Mouse (Mus musculus) neural tube, embryonic 14.5 days (tissue): ENCODE data around the gene Gm9376. TPM values are rescaled to one million over a fixed set of nuclear protein-coding genes. Genes with fewer than 3 reads are reported as not detected.
A peak's percentile ranks its signal among the peaks of the same experiment; 100 is the strongest.

Experiments used
- ATAC-seq: fragments of 200-750 bp; cut with Nextera tagmentation; 2 replicates; pipeline ENCODE4 v1.8.0; 2017; ENCODE audit warnings: low read depth, mild to moderate bottlenecking, moderate TSS enrichment, moderate library complexity
- H3K27ac ChIP-seq: fragments of 300-500 bp; sonication (generic); 2 replicates; pipeline ENCODE4 v1.5.1; 2014; ENCODE audit warnings: low read depth, mild to moderate bottlenecking, control low read depth, low read length, moderate library complexity, mixed read lengths
- H3K27me3 ChIP-seq: fragments of 300-500 bp; sonication (generic); 2 replicates; pipeline ENCODE4 v1.6.1; 2014; ENCODE audit warnings: low read length; ENCODE audit not compliant: control insufficient read depth, insufficient read depth
- H3K36me3 ChIP-seq: fragments of 300-500 bp; sonication (generic); 2 replicates; pipeline ENCODE4 v1.6.1; 2014; ENCODE audit warnings: low read length, mixed read lengths; ENCODE audit not compliant: control insufficient read depth, insufficient read depth
- H3K4me1 ChIP-seq: fragments of 300-500 bp; sonication (generic); 2 replicates; pipeline ENCODE4 v1.6.1; 2014; ENCODE audit warnings: low read length; ENCODE audit not compliant: control insufficient read depth, insufficient read depth
- H3K4me2 ChIP-seq: fragments of 300-500 bp; sonication (generic); 2 replicates; pipeline ENCODE4 v1.6.1; 2014; ENCODE audit warnings: mild to moderate bottlenecking, low read depth, low read length, control low read depth
- H3K4me3 ChIP-seq: fragments of 300-500 bp; sonication (generic); 2 replicates; pipeline ENCODE4 v1.5.1; 2014; ENCODE audit warnings: low read depth, low read length, control low read depth, mixed read lengths
- H3K9ac ChIP-seq: fragments of 300-500 bp; sonication (generic); replicated peaks from 2 replicates; pipeline ENCODE4 v1.6.1; 2014; ENCODE audit warnings: low read depth, mild to moderate bottlenecking, control low read depth, low read length, mixed read lengths
- H3K9me3 ChIP-seq: fragments of 300-500 bp; sonication (generic); 2 replicates; pipeline ENCODE4 v1.6.1; 2016; ENCODE audit warnings: low read length; ENCODE audit not compliant: control insufficient read depth
- WGBS: fragments of 180-500 bp; shearing (Covaris S2); extraction: QIAGEN DNeasy Blood & Tissue Kit; methylation state at CpG from one replicate; pipeline ENCODE4 v1.1.7; 2014; 5-methylcytosine and 5-hydroxymethylcytosine counted together
- polyA plus RNA-seq: library from polyadenylated mRNA; unstranded; fragments of >200 nt; fragmentation: Nextera tagmentation; extraction: Ambion mirVana; gene quantifications from 2 replicates; pipeline ENCODE4 v1.2.1, GENCODE M21; 2014

The Gm9376 gene
- polyA plus RNA-seq, 1 experiment from 2014 or later: not detected

- no peaks in the 10 kb centered on the region for H3K9me3 ChIP-seq
- WGBS: under 1% methylated on average over 61 of the region's 62 CpGs
- peak overlapping the region; percentile 54 for H3K4me3 ChIP-seq
- no peaks in the 10 kb centered on the region for H3K36me3 ChIP-seq
- peaks cover 24% of the 10 kb centered on the region for H3K27me3 ChIP-seq
- no peak for ATAC-seq
- H3K9ac ChIP-seq: peak overlapping the region; percentile 66
- peak overlapping the region; percentile 82 for H3K4me2 ChIP-seq
- peak overlapping the region; percentile 78 for H3K27ac ChIP-seq
- peaks cover 27% of the 10 kb centered on the region; the same call in 1 of the 2 replicates for H3K4me1 ChIP-seq
Observed at GRCm38 (mm10) chr14:118235361-118235972, 31.3 kb upstream of the Gm9376 start.

GRCm38 (mm10) chr14:118235973-118236885 lies 30.5 kb upstream of the Gm9376 start:
- H3K4me3 ChIP-seq: peak overlapping the region; percentile 54
- H3K9ac ChIP-seq: peak overlapping the region; percentile 66
- WGBS: under 1% methylated on average over 72 of the region's 73 CpGs
- peaks cover 25% of the 10 kb centered on the region; the same call in 1 of the 2 replicates for H3K4me1 ChIP-seq
- ATAC-seq: peak; percentile 49
- H3K4me2 ChIP-seq: peak overlapping the region; percentile 82
- H3K9me3 ChIP-seq: no peaks in the 10 kb centered on the region
- H3K27me3 ChIP-seq: peaks cover 24% of the 10 kb centered on the region
- H3K27ac ChIP-seq: peak overlapping the region; percentile 78
- no peaks in the 10 kb centered on the region for H3K36me3 ChIP-seq

DNA sequence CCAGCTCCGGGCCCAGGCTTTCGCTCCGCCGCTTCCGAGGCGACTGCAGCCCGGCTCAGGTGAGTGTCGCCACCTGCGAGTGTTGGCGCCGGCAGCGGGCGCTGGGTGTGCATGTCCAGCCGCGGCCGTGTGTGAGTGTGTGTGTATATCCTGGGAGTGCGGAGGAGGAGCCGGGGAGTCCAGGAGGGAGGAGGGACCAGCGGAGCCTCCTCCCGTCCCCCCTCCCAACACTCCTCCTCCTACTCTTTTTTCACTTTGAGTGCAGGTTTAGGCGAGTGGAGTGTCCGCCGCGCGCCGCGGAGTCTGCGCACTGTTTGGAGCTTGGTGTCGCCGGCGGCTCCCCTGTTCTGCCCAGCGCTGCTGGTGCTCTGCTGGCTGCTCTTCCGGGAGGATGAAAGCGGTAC lies 29.9 kb upstream of the Gm9376 start, which contains the start of gene Sox21:
Sox21 (minus strand) TSS at position 145 of the 404 bp plus-strand sequence.
- peak; percentile 82 for ATAC-seq
- peak within 1 kb of the TSS; percentile 78 for H3K27ac ChIP-seq
- peaks cover 21% of the 10 kb centered on the region; the same call in 1 of the 2 replicates for H3K4me1 ChIP-seq
- no peaks in the 10 kb centered on the region for H3K9me3 ChIP-seq
- H3K27me3 ChIP-seq: peaks cover 21% of the 10 kb centered on the region
- WGBS: under 1% methylated on average over 34 of the region's 34 CpGs
- H3K9ac ChIP-seq: peak within 1 kb of the TSS; percentile 66
- H3K4me3 ChIP-seq: peak within 1 kb of the TSS; percentile 54
- H3K4me2 ChIP-seq: peak within 1 kb of the TSS; percentile 82
- H3K36me3 ChIP-seq: no peaks in the 10 kb centered on the region

- no peaks in the 10 kb centered on the region for H3K9me3 ChIP-seq
- peaks cover 19% of the 10 kb centered on the region for H3K27me3 ChIP-seq
- H3K9ac ChIP-seq: no peak overlapping the region
- no peaks in the 10 kb centered on the region for H3K36me3 ChIP-seq
- no peak overlapping the region for H3K27ac ChIP-seq
- peak overlapping the region; percentile 82 for H3K4me2 ChIP-seq
- 10% methylated on average over 6 of the region's 6 CpGs for WGBS
- H3K4me1 ChIP-seq: peaks cover 21% of the 10 kb centered on the region; the same call in 1 of the 2 replicates
- peak overlapping the region; percentile 54 for H3K4me3 ChIP-seq
- no peak for ATAC-seq
Observed at GRCm38 (mm10) chr14:118237786-118238185, 29.0 kb upstream of the Gm9376 start.

DNA sequence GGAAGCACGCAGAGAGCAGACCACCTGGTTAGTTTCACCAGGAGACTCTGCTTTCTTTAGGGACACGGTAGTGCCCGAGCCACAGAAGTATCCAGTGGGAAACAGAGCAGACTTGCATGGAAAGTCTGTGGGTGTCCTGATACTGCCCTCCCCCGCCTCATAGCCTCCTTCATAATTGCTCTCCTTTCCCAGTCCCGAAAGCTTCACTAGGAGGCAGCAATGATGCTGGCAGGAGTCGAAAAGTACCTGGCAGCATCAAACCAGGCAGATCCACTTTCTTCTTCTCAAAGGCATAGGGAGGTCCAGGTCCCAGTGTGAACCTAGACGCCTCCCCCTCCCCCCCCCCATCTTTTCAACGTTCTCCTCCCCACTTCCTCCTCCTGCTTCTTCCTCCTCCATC lies 27.4 kb upstream of the Gm9376 start:
- peaks cover 6% of the 10 kb centered on the region; the same call in 1 of the 2 replicates for H3K9me3 ChIP-seq
- H3K4me3 ChIP-seq: no peak overlapping the region
- no peak overlapping the region for H3K27ac ChIP-seq
- H3K36me3 ChIP-seq: no peaks in the 10 kb centered on the region
- peaks cover 21% of the 10 kb centered on the region; the same call in 1 of the 2 replicates for H3K4me1 ChIP-seq
- H3K4me2 ChIP-seq: no peak overlapping the region
- 7% methylated on average over 8 of the region's 8 CpGs for WGBS
- ATAC-seq: no peak
- H3K9ac ChIP-seq: no peak overlapping the region
- H3K27me3 ChIP-seq: peaks cover 14% of the 10 kb centered on the region

GRCm38 (mm10) chr14:118241416-118241815 lies 25.3 kb upstream of the Gm9376 start:
- H3K9ac ChIP-seq: no peak overlapping the region
- peaks cover 8% of the 10 kb centered on the region; the same call in 1 of the 2 replicates for H3K4me1 ChIP-seq
- H3K9me3 ChIP-seq: peaks cover 6% of the 10 kb centered on the region; the same call in 1 of the 2 replicates
- peaks cover 6% of the 10 kb centered on the region for H3K27me3 ChIP-seq
- H3K27ac ChIP-seq: no peak overlapping the region
- H3K4me3 ChIP-seq: no peak overlapping the region
- ATAC-seq: no peak
- no peak overlapping the region for H3K4me2 ChIP-seq
- no peaks in the 10 kb centered on the region for H3K36me3 ChIP-seq
- 87% methylated on average over 2 of the region's 2 CpGs for WGBS

- Histone ChIP-seq H3K27ac (no peak overlapping the region), H3K4me3 (no peak overlapping the region), H3K9ac (no peak overlapping the region), H3K36me3 (no peaks in the 10 kb centered on the region), H3K27me3 (no peaks in the 10 kb centered on the region), H3K9me3 (no peaks in the 10 kb centered on the region), H3K4me1 (no peaks in the 10 kb centered on the region), H3K4me2 (no peak overlapping the region)
- WGBS: 87% methylated on average over 6 of the region's 6 CpGs
- ATAC-seq: no peak
Observed at GRCm38 (mm10) chr14:118253381-118253780, 13.4 kb upstream of the Gm9376 start.

GRCm38 (mm10) chr14:118268849-118269248 lies 2.1 kb downstream of the Gm9376 start:
- WGBS: 85% methylated on average over 4 of the region's 4 CpGs
- Histone ChIP-seq H3K9ac (no peak overlapping the region), H3K27me3 (no peaks in the 10 kb centered on the region), H3K9me3 (no peaks in the 10 kb centered on the region), H3K4me1 (no peaks in the 10 kb centered on the region), H3K27ac (no peak overlapping the region), H3K36me3 (no peaks in the 10 kb centered on the region), H3K4me3 (no peak overlapping the region), H3K4me2 (no peak overlapping the region)
- ATAC-seq: no peak
